Mouse (Mus musculus): Measurements from ENCODE around the gene Fam187b.

- TF ChIP-seq CTCF (IDR thresholded peaks at IDR 0.05; ENCODE audit: low read depth): no peak
- no peak for TF ChIP-seq EP300 (IDR thresholded peaks at IDR 0.05; ENCODE audit: low read depth)
Observed at GRCm38 (mm10) chr7:30972426-30973250, 952 bp upstream of the Fam187b start.

Data from liver, embryonic 14.5 days (tissue).